Mouse (Mus musculus): ENCODE results near the gene Teddm1a.

Teddm1a gene

DNA sequence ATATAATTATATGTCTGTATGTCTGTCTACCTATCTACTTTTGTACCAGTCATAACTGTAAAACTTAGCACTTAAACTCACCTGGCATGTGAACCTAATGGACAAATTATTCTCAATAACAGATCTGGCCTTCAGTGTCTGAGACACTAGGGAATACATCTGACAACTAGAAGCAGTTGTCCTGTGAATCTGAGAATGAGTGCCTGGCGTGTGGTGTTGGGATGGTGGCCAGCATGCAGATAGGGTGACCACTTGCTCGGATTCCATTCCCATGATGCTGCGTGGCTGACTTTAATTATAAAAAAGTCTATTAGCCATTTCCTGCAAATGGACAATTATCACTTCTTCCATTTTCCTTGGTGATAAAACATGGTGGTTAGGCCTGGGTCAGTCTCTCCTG is 14.3 kb downstream of the Teddm1a start:
- DNase-seq (ENCODE audit: low spot score): no peak

DNA sequence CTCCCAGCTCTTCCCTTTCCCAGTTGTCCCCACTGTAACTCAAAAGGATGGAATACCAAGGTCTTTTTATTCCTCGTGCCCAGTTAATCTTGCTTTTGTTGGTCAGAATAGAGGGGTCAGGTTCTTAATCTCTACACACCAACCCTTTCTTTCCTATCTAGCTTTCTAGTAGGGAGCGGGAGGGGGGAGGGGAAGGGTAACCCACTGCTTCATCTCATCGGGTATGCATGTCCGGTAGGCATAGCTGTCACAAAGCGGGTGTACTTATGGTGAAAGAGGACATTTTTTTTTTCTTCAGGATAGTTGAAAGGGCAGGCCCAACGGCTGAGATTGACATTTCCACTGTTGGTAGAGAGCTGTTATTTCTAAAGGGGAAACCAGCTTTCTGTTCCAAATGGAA is 16.7 kb downstream of the Teddm1a start:
- DNase-seq (ENCODE audit: low spot score): no peak

DNA sequence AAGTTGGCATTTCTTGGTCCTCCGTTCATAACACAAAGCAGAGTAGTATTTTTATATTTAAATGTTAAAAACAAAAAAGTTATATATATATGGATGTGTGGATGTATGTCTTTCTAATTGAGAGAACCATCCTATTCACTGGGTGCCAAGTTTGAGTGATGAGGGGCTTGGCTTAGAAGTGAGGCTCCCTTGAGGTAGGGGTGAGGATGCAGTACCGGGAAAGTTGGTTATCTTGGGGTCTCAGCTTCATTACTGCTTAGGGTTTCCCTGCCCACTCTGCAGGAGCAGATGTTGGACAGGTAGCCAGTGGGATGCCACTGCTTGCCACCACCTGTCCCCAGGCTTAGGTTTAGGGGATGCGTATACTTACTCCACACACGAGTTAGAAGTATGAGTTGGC is 17.2 kb downstream of the Teddm1a start:
- DNase-seq (ENCODE audit: low spot score): no peak

DNA sequence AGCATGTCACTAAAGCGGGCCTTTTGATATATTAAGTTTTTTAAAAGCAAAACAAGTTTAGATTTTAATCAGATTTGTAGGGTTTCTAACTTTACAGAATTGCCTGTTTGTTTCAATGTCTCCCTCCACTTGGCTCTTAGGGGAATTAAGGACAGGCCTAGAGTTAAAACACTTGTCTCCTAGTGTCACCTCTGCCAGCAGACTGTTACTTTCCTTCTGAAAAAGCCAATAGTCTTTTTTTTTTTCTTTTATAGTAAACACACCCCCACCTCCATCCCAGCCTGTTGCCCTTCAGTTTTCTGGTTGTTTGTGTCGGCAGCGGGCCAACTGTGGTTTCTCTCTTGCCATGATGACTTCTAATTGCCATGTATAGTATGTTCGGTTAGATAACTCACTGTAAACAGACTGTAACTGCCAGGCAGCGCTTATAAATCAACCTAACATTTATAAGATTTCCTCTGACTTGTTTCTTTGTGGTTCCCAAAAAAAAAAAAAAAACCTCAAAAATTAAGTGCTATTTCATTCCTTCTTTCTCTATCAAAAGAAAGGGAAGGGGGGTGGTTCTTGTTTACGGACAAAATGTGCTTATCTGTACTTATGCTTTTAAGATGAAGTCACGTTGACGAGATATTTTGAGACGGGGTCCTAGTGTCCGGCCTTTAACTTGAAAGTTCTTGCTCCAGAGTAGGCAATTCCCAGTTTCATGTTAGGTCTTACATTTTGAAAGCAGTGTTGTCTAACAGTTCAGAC is 17.8 kb downstream of the Teddm1a start:
- DNase-seq (ENCODE audit: low spot score): no peak

DNA sequence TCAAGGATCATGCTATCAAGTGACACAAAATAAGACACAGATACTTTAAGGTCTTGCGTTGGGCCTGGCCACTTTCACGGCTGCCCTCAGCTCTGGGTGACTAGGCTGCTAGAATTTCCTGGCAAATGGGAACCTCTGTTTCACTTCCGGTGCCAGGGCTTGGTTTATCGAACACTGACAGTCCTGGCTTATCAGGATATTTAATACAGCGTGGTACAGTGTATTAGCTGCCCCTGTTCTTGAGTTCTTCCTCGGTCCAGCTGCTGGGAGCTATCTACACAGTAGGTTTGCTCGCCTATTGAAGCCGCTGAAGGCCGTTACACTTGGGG is 18.4 kb downstream of the Teddm1a start:
- DNase-seq (ENCODE audit: low spot score): no peak

DNA sequence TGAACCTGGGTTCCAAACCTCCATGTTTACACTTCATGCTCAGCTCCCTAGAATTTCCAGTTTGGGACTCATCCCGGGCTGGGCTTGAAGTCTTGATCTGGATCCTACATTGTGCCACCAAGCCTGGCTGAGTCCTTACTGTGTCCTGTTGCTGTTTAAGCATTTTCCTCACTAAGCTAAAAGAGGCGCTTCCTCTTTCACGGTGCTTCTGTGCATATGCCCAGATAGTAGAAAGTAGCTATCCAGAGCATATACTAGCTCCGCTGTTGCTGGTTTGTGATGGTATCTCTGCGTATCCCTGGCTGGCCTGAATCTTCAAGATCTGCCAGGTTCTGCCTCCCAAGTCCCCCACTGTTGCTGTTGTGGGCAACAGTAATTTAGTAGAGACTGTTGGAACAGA is 18.9 kb downstream of the Teddm1a start:
- DNase-seq (ENCODE audit: low spot score): no peak

DNA sequence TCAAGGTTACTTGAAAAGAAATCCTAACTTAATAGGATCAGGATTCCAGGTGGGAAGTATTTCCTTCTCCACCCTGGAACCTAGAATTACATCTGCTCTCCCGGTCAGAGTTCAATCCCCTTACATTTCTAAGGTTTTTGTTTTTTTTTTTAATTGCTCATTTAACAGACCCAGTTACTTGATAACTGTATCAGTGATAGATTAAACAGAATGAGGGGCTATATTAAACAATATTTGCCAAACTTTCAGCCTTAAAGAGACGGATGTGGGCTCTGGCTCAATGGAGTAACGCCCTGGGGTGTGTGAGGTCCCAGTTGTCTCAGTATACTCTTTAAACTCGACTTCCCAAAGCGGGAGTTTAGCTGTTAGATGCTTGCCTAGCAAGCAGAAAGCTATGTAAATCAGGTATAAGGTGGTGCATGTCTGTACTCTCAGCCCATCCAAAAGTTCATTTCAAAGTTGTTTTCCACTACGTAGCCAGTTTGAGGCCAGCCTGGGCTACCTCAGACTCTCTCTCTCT is 19.8 kb downstream of the Teddm1a start:
- DNase-seq (ENCODE audit: low spot score): no peak

DNA sequence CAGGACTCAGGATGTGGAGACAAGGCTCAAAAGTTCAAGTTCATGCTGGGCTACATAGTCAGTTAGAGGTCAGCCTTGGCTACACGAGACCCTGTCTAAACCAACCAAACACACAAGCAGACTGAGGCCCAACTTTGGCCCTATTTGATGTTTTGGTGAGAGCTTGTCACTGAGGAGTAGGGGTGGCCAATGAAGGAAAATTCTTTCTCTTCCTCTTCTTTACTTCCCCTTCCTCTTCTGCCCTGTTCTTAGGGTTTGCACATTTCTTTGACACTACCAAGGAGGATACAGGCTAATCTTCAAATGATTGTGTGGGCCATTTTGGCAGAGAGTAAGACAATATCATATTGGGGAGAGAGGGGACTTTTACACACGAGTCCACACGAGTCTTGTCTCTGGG is 22.3 kb downstream of the Teddm1a start:
- DNase-seq (ENCODE audit: low spot score): no peak

DNA sequence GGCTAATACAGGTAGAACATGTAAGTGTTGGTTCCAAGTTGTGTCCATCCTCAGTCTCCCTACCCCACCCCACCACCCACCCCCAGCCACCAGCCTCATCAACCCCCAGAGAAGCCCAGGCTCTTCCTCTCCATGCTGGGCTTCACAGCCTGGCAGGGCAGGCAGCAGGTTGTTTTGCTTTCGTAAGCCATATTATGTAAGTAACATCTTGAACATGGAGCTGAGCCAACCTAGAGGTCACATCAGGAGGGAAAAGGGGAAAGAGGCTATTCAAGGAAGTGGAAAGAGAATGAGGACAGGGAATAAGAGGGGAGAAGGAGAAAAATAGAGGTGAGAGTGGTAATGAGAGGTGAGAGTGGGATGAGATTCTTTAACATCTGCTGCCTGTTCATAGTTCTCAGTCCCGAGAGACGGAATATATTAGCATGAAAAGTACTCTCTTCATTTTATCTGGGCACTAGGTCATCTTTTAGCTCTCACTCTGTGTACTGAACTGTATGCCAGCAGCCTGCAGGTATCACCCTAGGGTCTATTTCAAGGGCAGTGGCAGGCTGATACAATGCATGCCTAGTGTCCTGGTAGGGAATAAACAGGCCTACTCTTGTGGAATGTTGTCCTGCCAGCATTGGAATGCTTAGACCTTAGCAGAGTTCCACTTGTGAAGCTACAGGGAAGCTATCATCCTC is 27.1 kb downstream of the Teddm1a start:
- no peak for DNase-seq (ENCODE audit: low spot score)

DNA sequence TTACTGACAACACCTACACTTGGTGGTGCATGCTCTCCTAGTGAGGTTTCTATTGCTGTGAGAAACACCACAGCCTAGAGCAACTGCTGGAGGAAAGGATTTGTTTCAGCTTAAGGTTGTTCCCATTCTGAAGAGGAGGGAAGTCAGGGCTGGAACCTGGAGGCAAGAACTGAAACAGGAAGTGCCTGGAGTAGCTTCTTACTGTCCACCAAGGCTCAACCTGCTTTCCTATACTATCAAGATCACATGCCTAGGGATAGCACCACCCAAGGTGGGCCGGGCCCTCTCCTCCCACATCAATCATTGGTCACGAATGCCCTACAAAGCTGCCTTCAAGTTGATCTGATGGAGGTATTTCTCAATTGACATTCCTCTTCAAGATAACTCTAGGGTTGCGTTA is 30.1 kb downstream of the Teddm1a start:
- DNase-seq (ENCODE audit: low spot score): no peak

DNA sequence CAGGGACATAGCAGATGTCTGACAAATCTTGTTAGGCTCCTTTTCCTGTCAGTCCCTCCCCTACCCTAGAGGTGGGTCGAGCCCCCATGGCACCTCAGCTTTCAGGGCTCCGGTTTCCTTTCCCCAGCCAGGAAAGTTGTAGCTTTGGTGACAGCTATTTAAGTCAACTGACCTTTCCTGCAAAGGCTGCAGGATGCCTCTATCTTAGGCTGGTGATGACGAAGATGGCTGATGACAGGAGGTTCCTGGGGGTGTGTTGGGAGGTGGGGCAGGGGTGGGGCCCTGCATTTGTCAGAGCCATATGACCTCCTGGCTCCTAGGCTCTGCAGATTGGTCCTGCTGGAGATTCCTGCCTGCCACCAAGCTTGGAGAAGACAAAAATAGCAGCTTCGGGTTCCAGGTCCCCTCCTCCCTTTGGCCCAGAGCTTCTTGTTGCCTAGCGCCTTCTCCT is 31.1 kb downstream of the Teddm1a start:
- peak; percentile 12 for DNase-seq (ENCODE audit: low spot score)

DNA sequence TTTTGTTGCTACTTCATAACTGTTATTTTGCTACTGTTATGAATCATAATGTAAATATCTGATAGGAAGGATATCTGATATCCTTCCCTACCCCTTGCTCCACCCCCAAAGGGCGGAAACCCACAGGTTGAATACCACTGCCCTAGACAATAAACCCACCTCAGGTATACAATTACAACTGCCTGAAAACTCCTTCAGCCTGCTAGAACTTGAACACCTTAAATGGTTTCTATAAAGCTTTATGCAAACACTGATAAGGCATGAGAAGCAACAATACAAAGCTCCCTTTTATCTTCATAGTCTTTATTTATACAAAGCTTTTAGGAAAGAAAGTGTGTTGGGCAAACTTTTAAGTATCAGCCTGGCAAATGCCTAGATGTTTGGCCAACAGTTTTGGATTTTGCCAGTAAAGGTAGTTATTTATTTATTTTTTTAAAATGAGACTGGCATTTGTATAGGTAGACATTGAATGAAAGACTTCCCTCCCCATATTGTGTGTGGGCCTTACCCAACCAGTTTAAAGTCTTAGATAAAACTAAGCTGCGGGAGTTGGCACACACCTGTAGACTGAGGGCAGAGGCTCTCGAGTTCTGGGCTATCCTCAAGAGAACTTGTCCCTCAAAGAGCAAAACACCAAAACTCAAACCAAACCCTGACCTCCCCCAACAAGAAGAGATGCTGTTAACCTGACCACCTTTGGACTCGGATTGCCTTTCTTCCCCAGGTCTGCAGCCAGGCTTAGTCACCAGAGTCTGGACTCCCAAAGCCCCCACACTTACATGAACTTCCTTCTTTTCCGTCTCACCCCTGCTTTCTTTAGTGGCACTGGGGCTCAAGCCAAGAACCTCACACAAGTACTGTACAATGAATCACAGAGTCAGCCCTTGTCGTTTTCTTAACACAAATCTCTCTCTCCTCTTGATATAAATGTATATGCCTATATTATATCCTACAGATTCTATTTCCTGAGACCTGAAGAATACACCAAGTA is 33.1 kb downstream of the Teddm1a start:
- no peak for DNase-seq (ENCODE audit: low spot score)

DNA sequence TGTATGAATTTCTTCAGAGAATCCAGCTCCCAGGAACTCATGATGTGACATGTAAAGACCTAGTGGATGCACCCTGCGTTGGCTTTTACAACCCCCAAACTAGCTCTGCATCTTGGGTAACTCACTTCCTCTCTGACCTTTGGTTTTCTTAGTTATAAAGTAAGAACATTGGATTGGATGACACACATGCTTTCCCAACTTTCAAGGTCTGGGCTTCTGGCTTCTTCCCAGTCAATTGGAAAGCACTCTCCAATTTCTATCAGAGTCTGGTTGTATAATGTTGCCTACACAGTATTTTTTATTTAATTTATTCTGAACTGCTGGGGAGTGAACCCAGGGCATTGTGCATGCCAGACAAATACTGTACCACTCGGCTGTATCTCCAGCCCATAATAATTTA is 38.9 kb downstream of the Teddm1a start:
- no peak for DNase-seq (ENCODE audit: low spot score)

DNA sequence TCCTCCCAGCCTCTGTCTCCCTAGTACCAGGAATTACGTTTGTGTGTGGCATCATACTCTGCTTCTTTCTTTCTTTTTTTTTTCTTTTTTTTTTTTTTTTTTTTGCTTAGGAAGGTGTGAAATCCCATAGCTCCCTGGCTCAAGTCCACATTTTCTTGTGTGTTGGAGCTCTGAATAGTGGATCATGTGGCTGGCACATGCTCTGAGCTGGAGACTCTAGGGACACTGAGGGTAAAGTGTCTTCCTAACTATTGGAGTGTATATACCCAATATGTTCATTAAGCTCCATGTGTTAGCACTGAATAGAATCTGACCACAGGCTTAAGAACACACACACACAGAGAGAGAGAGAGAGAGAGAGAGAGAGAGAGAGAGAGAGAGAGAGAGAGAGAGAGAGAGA is 42.2 kb downstream of the Teddm1a start:
- no peak for DNase-seq (ENCODE audit: low spot score)

DNA sequence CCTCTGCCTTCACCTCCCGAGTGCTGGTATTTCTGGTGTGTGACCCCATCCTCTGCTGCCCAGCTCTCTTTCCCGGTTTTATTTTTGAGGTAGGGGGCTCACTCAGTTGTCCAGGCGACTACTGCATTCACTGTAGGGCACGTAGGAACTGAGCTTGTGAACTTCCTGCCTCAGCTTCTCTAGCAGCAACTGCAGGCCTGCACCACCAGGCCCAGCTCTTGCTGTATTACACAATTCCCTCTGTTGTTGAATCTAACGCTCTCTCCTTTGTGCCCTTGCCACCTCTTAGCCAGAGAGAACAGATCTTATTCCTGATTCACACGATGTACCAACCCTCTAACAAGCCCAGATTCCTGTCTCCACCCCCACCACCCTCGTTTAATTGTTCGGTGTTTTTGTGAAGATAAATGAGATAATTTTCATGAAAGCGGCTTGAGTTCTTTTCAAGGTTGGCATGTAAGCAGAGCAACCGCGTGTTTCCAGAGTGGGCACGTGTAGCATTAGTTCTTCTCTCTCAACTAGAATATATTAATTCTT is 44.4 kb downstream of the Teddm1a start:
- DNase-seq (ENCODE audit: low spot score): no peak

DNA sequence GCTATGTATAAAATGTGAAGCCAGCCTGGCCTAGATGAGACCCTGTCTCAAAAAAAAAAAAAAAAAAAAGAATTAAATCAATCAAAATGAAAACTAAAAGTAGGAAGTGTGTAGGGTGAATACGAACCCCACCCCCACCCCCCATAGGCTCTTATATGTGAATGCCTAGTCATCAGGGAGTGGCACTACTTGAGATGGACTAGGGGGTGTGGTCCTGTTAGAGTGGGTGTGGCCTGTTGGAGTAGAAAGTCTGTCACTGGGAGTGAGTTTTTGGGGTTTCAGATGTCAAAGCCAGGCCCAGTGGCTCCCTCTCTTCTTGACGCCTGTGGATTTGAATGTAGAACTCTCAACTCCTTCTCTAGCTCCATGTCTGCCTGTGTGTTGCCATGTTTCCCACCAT is 45.5 kb downstream of the Teddm1a start:
- DNase-seq (ENCODE audit: low spot score): no peak

DNA sequence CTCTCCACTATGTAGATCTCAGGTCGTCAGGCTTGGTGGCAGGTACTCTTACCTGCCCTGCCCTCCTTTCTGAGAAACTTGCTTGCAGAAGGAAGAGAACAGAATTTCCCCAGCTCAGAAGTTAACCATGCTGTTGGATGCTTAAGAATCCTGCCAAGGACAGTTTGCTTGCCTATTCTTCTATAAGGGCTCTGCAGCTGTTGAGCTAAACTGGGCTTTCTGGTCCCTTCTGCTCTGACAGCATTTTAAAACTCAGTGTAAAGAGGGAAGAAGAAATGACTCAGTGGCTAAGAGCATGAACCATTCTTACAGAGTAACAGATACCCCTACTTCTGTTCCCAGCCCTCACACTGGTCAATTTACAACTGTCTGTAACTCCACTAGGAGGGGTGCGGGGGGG is 49.4 kb downstream of the Teddm1a start:
- no peak for DNase-seq (ENCODE audit: low spot score)

Measured in embryo, embryonic 10.5 days (tissue).